Mouse (Mus musculus): ENCODE measurements around the gene Fez2. TPM values are rescaled to one million over a fixed set of nuclear protein-coding genes. Genes with fewer than 3 reads are reported as not detected.

Fez2 gene
- total RNA-seq, 2 experiments from 2014 or later: 76.4 to 83.3 TPM

GRCm38 (mm10) chr17:78415255-78415654 is 2.7 kb downstream of the Fez2 start:
- DNase-seq: no peak
- intact Hi-C loops (cut with DNase I): loop anchor here (5.0 kb wide), 1 partner anchor 38 kb away; no protein-coding TSS in a partner anchor

- intact Hi-C loops (cut with DNase I): no loop called here
- no peak for DNase-seq
These were observed 8.1 kb downstream of the Fez2 start for GRCm38 (mm10) chr17:78409900-78410299.

- intact Hi-C loops (cut with DNase I): no loop called here
- DNase-seq: no peak
These were observed 9.6 kb downstream of the Fez2 start for GRCm38 (mm10) chr17:78408386-78408785.

GRCm38 (mm10) chr17:78407581-78407980 is 10.4 kb downstream of the Fez2 start:
- DNase-seq: peak in 1 of 2 experiments; percentile 42
- intact Hi-C loops (cut with DNase I): no loop called here

- intact Hi-C loops (cut with DNase I): no loop called here
- DNase-seq: no peak
These were observed 11.1 kb downstream of the Fez2 start for GRCm38 (mm10) chr17:78406854-78407253.

GRCm38 (mm10) chr17:78405336-78405735 is 12.6 kb downstream of the Fez2 start:
- intact Hi-C loops (cut with DNase I): no loop called here
- no peak for DNase-seq

- intact Hi-C loops (cut with DNase I): no loop called here
- no peak for DNase-seq
These were observed 14.1 kb downstream of the Fez2 start for GRCm38 (mm10) chr17:78403804-78404203.

- DNase-seq: no peak
- intact Hi-C loops (cut with DNase I): no loop called here
These were observed 14.7 kb downstream of the Fez2 start for GRCm38 (mm10) chr17:78403229-78403628.

GRCm38 (mm10) chr17:78402174-78402573 is 15.8 kb downstream of the Fez2 start:
- intact Hi-C loops (cut with DNase I): no loop called here
- DNase-seq: no peak

- intact Hi-C loops (cut with DNase I): no loop called here
- no peak for DNase-seq
These were observed 16.2 kb downstream of the Fez2 start for GRCm38 (mm10) chr17:78401713-78402112.

- intact Hi-C loops (cut with DNase I): no loop called here
- DNase-seq: no peak
These were observed 16.6 kb downstream of the Fez2 start for GRCm38 (mm10) chr17:78401311-78401710.

- no peak for DNase-seq
- intact Hi-C loops (cut with DNase I): no loop called here
These were observed 17.7 kb downstream of the Fez2 start for GRCm38 (mm10) chr17:78400130-78400840.

GRCm38 (mm10) chr17:78392401-78393087 is 25.4 kb downstream of the Fez2 start:
- DNase-seq: no peak
- intact Hi-C loops (cut with DNase I): no loop called here

- intact Hi-C loops (cut with DNase I): no loop called here
- DNase-seq: no peak
These were observed 28.4 kb downstream of the Fez2 start for GRCm38 (mm10) chr17:78389573-78389972.

- intact Hi-C loops (cut with DNase I): no loop called here
- DNase-seq: no peak
These were observed 29.7 kb downstream of the Fez2 start for GRCm38 (mm10) chr17:78388101-78388847.

- intact Hi-C loops (cut with DNase I): no loop called here
- DNase-seq: no peak
These were observed 30.3 kb downstream of the Fez2 start for GRCm38 (mm10) chr17:78387665-78388064.

GRCm38 (mm10) chr17:78382321-78382720 is 35.6 kb downstream of the Fez2 start:
- DNase-seq: no peak
- intact Hi-C loops (cut with DNase I): no loop called here

GRCm38 (mm10) chr17:78379730-78380245 is 38.2 kb downstream of the Fez2 start:
- no peak for DNase-seq
- intact Hi-C loops (cut with DNase I): loop anchor here (5.0 kb wide), 1 partner anchor 38 kb away; the partner anchor contains the start of gene Fez2

GRCm38 (mm10) chr17:78379079-78379729 is 38.7 kb downstream of the Fez2 start:
- intact Hi-C loops (cut with DNase I): loop anchor here (5.0 kb wide), 1 partner anchor 38 kb away; the partner anchor contains the start of gene Fez2
- no peak for DNase-seq

GRCm38 (mm10) chr17:78376587-78376986 is 41.4 kb downstream of the Fez2 start:
- intact Hi-C loops (cut with DNase I): loop anchor here (5.0 kb wide), 1 partner anchor 41 kb away; the partner anchor contains the start of gene Fez2

More at GRCm38 (mm10) chr17:78376587-78376986, 41.4 kb downstream of the Fez2 start:
- no peak for DNase-seq

Data from heart, postnatal 14 days (tissue).